22 mouse cellular contexts compared by ENCODE assay signal in genomic region chr2:20972180-20972579, GRCm38 (mm10). TPM values are rescaled to one million over a fixed set of nuclear protein-coding genes. Genes with fewer than 3 reads are reported as not detected.
DNase-seq lines count a peak whose midpoint lies in the region; ATAC-seq and TF ChIP-seq lines count a peak whose summit lies in the region.
"Had no signal": no experiment of that assay in that cellular context is flagged by ENCODE, and none has a peak within 500 bp of the region (broad histone marks: within the 10 kb centered on the region; RNA-seq: fewer than 3 reads in every experiment).

No protein-coding gene starts in this region.

- H3K4me3 ChIP-seq in heart, adult 2 months, result no peak overlapping the region
- no peak overlapping the region for H3K4me3 ChIP-seq in heart, embryonic 16.5 days (ENCODE audit: low read length)
- H3K4me3 ChIP-seq in liver, embryonic 11.5 days (ENCODE audit: low read depth, low read length), result no peak overlapping the region
- H3K4me3 ChIP-seq: embryonic facial prominence, embryonic 15.5 days; erythroblast, embryonic 14.5 days; forebrain, embryonic 10.5 days; hindbrain, embryonic 12.5 days had no signal

- ATAC-seq in heart, embryonic 16.5 days (replicated peaks; ENCODE audit: extremely low read depth, insufficient read depth, low FRiP score), result no peak
- no peak for ATAC-seq in liver, embryonic 11.5 days (replicated peaks; ENCODE audit: low FRiP score)
- ATAC-seq: forebrain, embryonic 14.5 days; hindbrain, embryonic 16.5 days; inflammation-experienced regulatory T-cells, adult 6 months; intestine, postnatal 0 days had no signal

- H3K4me2 ChIP-seq in heart, embryonic 16.5 days (ENCODE audit: low read depth, low read length), result no peak overlapping the region
- H3K4me2 ChIP-seq in liver, embryonic 11.5 days, result no peak overlapping the region
- H3K4me2 ChIP-seq: embryonic facial prominence, embryonic 15.5 days; hindbrain, embryonic 12.5 days had no signal

- H3K4me1 ChIP-seq in heart, adult 2 months (ENCODE audit: control insufficient read depth, insufficient read depth, low read length), result peaks cover 1% of the 10 kb centered on the region
- peaks cover 13% of the 10 kb centered on the region for H3K4me1 ChIP-seq in heart, embryonic 16.5 days (ENCODE audit: control insufficient read depth, insufficient read depth, low read length)
- peaks cover 3% of the 10 kb centered on the region; the same call in 1 of the 2 replicates for H3K4me1 ChIP-seq in liver, embryonic 11.5 days (replicated peaks; ENCODE audit: control insufficient read depth, insufficient read depth, low read length)

- H3K79me2 ChIP-seq in heart, adult 2 months (replicated peaks; ENCODE audit: control insufficient read depth, insufficient read depth, low read length), result no peaks in the 10 kb centered on the region

- H3K9ac ChIP-seq in heart, adult 2 months (ENCODE audit: low read depth, low read length), result no peak overlapping the region
- no peak overlapping the region for H3K9ac ChIP-seq in heart, embryonic 16.5 days (ENCODE audit: low read length)
- H3K9ac ChIP-seq in liver, embryonic 11.5 days (ENCODE audit: low read depth, low read length), result no peak overlapping the region
- H3K9ac ChIP-seq: embryonic facial prominence, embryonic 15.5 days; hindbrain, embryonic 12.5 days had no signal

- intact Hi-C loops in heart, adult 2 months (cut with DNase I), result loop anchor here (5.0 kb wide), 1 partner anchor 60 kb away; no protein-coding TSS in a partner anchor
- intact Hi-C loops in heart, postnatal 14 days (cut with DNase I), result no loop called here

- no peaks in the 10 kb centered on the region for H3K36me3 ChIP-seq in heart, adult 2 months (ENCODE audit: control insufficient read depth, insufficient read depth, low read length)
- H3K36me3 ChIP-seq in heart, embryonic 16.5 days (ENCODE audit: control insufficient read depth, insufficient read depth), result no peaks in the 10 kb centered on the region
- H3K36me3 ChIP-seq in liver, embryonic 11.5 days (ENCODE audit: control insufficient read depth, insufficient read depth, low read length), result no peaks in the 10 kb centered on the region
- H3K36me3 ChIP-seq: embryonic facial prominence, embryonic 15.5 days; forebrain, embryonic 10.5 days; hindbrain, embryonic 12.5 days had no signal

- peak overlapping the region; percentile 89 for H3K27ac ChIP-seq in heart, adult 2 months
- peak overlapping the region; percentile 79 for H3K27ac ChIP-seq in heart, embryonic 16.5 days (ENCODE audit: low read length)
- no peak overlapping the region for H3K27ac ChIP-seq in liver, embryonic 11.5 days (ENCODE audit: low read depth, low read length)
- H3K27ac ChIP-seq: embryonic facial prominence, embryonic 15.5 days; forebrain, embryonic 10.5 days; hindbrain, embryonic 12.5 days had no signal

- H3K27me3 ChIP-seq in heart, adult 2 months (ENCODE audit: control insufficient read depth, insufficient read depth, low read length), result no peaks in the 10 kb centered on the region
- no peaks in the 10 kb centered on the region for H3K27me3 ChIP-seq in heart, embryonic 16.5 days (ENCODE audit: control insufficient read depth, insufficient read depth, low read length)
- H3K27me3 ChIP-seq in liver, embryonic 11.5 days (replicated peaks; ENCODE audit: control insufficient read depth, insufficient read depth, low read length), result no peaks in the 10 kb centered on the region
- H3K27me3 ChIP-seq: CH12.LX; embryonic facial prominence, embryonic 15.5 days; hindbrain, embryonic 12.5 days had no signal

- 16% methylated on average over 1 of the region's 1 CpGs for WGBS in heart, adult 2 months
- 24% methylated on average over 1 of the region's 1 CpGs for WGBS in heart, embryonic 16.5 days
- 51% methylated on average over 1 of the region's 1 CpGs for WGBS in liver, embryonic 11.5 days

- DNase-seq in heart, adult 2 months, result no peak
- no peak for DNase-seq in heart, adult 11 months
- no peak for DNase-seq in heart, postnatal 14 days
- DNase-seq in lung, postnatal 10 days, result peak; percentile 6
- no peak for DNase-seq in lung, postnatal 25 days (ENCODE audit: low spot score)
- no peak for DNase-seq in liver, embryonic 11.5 days (ENCODE audit: low spot score)
- DNase-seq: adrenal gland, adult 8-10 months; adrenal gland, postnatal 36 days; cerebellum, adult 11 months; cerebellum, adult 8-10 months; cerebellum, postnatal 14 days; embryo, embryonic 11 days had no signal

- TF ChIP-seq POLR2A in heart, adult 2 months (IDR thresholded peaks at IDR 0.05; ENCODE audit: insufficient read depth, low read depth, low read length), result no peak

- no peak for TF ChIP-seq CTCF in heart, adult 2 months (IDR thresholded peaks at IDR 0.05)

- TF ChIP-seq EP300 in heart, adult 2 months (IDR thresholded peaks at IDR 0.05; ENCODE audit: insufficient read depth, low read depth, low read length), result no peak

- no peaks in the 10 kb centered on the region for H3K9me3 ChIP-seq in heart, embryonic 16.5 days (replicated peaks; ENCODE audit: control insufficient read depth, low read length)
- H3K9me3 ChIP-seq in liver, embryonic 11.5 days (ENCODE audit: control insufficient read depth, low read length), result no peaks in the 10 kb centered on the region
- H3K9me3 ChIP-seq: embryonic facial prominence, embryonic 15.5 days; forebrain, embryonic 10.5 days; hindbrain, embryonic 12.5 days had no signal

RNA-seq across cellular contexts. Expression of gene Arhgap21, which starts 3.5 kb away (rescaled TPM):
- 10 to 100 TPM; 65.2 to 74.5 TPM for total RNA-seq in heart, adult 2 months (2021)
- polyA plus RNA-seq in heart, adult 2 months (2012; rRNA removed), result 18.1 and 27.9 TPM in 2 replicates
- 14.8 and 18.6 TPM in 2 replicates for polyA plus RNA-seq in heart, embryonic 16.5 days (2015; fragmentation: Nextera tagmentation; extraction: Ambion mirVana)
- 10 to 100 TPM; 84.5 to 91.7 TPM for total RNA-seq in heart, postnatal 14 days (2021)
- 14.2 and 15.3 TPM in 2 replicates for polyA plus RNA-seq in liver, embryonic 11.5 days (2014; fragmentation: Nextera tagmentation; extraction: Ambion mirVana)
